9 mouse cellular contexts compared by ENCODE assay signal in genomic region chr7:80209669-80210068, GRCm38 (mm10). TPM values are rescaled to one million over a fixed set of nuclear protein-coding genes. Genes with fewer than 3 reads are reported as not detected.
DNase-seq lines count a peak whose midpoint lies in the region; ATAC-seq and TF ChIP-seq lines count a peak whose summit lies in the region.
"Had no signal": no experiment of that assay in that cellular context is flagged by ENCODE, and none has a peak within 500 bp of the region (broad histone marks: within the 10 kb centered on the region; RNA-seq: fewer than 3 reads in every experiment).

No protein-coding gene starts in this region.

- intact Hi-C loops in heart, postnatal 10 days (cut with DNase I): loop anchor here (10.0 kb wide), 1 partner anchor 195 kb away; no protein-coding TSS in a partner anchor

- ATAC-seq in liver, embryonic 12.5 days: no peak
- ATAC-seq in erythroid progenitor cell, adult 5-6 weeks (replicated peaks; ENCODE audit: low FRiP score, poor library complexity, severe bottlenecking): no peak
- ATAC-seq: Patski had no signal

- H3K9me3 ChIP-seq in liver, embryonic 12.5 days (replicated peaks): no peaks in the 10 kb centered on the region

- H3K27me3 ChIP-seq in liver, embryonic 12.5 days (replicated peaks): no peaks in the 10 kb centered on the region
- H3K27me3 ChIP-seq in splenic B cell, adult 2 months (ENCODE audit: control insufficient read depth, insufficient read depth, low read length, poor library complexity, severe bottlenecking): no peaks in the 10 kb centered on the region
- H3K27me3 ChIP-seq: Patski had no signal

- H3K4me1 ChIP-seq in bone marrow macrophage, adult 2 months (ENCODE audit: control insufficient read depth, insufficient read depth, low read length): peaks cover 37% of the 10 kb centered on the region
- peaks cover 97% of the 10 kb centered on the region for H3K4me1 ChIP-seq in liver, embryonic 12.5 days

- H3K4me2 ChIP-seq in liver, embryonic 12.5 days: peak overlapping the region; percentile 87

- DNase-seq in heart, adult 18-20 months: peak; percentile 39 to 68
- no peak for DNase-seq in heart, postnatal 10 days
- DNase-seq in splenic B cell, adult 2 months (ENCODE audit: low read depth, low spot score): peak; percentile 94
- no peak for DNase-seq in layer of hippocampus, postnatal 36 days
- no peak for DNase-seq in adrenal gland, postnatal 10 days

- peak overlapping the region; percentile 6 for H3K4me3 ChIP-seq in bone marrow macrophage, adult 2 months (ENCODE audit: insufficient read depth, low read length)
- H3K4me3 ChIP-seq in liver, embryonic 12.5 days: peak overlapping the region; percentile 42

- peaks cover 39% of the 10 kb centered on the region for H3K36me3 ChIP-seq in liver, embryonic 12.5 days
- H3K36me3 ChIP-seq in splenic B cell, adult 2 months (ENCODE audit: control insufficient read depth, insufficient read depth, low read length, poor library complexity, severe bottlenecking): peaks cover 5% of the 10 kb centered on the region

- 18% methylated on average over 6 of the region's 6 CpGs for WGBS in liver, embryonic 12.5 days (ENCODE audit: insufficient replicate concordance)

- peak overlapping the region; percentile 63 for H3K27ac ChIP-seq in bone marrow macrophage, adult 2 months (ENCODE audit: insufficient read depth, low read depth, low read length)
- H3K27ac ChIP-seq in liver, embryonic 12.5 days: peak overlapping the region; percentile 100

- no peak for TF ChIP-seq CTCF in bone marrow macrophage, adult 2 months (IDR thresholded peaks at IDR 0.05; ENCODE audit: low read depth, low read length)

- TF ChIP-seq POLR2A in bone marrow macrophage, adult 2 months (IDR thresholded peaks at IDR 0.05; ENCODE audit: borderline replicate concordance, low read depth, low read length): no peak

- H3K9ac ChIP-seq in liver, embryonic 12.5 days: peak overlapping the region; percentile 75

RNA-seq across cellular contexts. Expression of gene Cib1, which starts 22.9 kb away (rescaled TPM):
- 10 to 100 TPM; 15.2 to 18.6 TPM for total RNA-seq in heart, adult 18-20 months (2021)
- 10 to 100 TPM; 27.8 to 28.1 TPM for total RNA-seq in heart, postnatal 10 days (2021)
- polyA plus RNA-seq in bone marrow macrophage, adult 2 months (2012; ENCODE audit: insufficient read depth, insufficient read length, missing spikeins): 69.3 and 76.2 TPM in 2 replicates
- polyA plus RNA-seq in liver, embryonic 12.5 days (2016; fragmentation: Nextera tagmentation; extraction: Ambion mirVana): 97.5 and 99.2 TPM in 2 replicates
- 10 to 100 TPM; 21.0 to 25.4 TPM for total RNA-seq in layer of hippocampus, postnatal 36 days (2021)
- total RNA-seq in erythroid progenitor cell, adult 5-6 weeks (2015; ENCODE audit: low replicate concordance): 69.2 and 73.8 TPM in 2 replicates
- total RNA-seq in erythroid progenitor cell, adult 5-6 weeks (2017; ENCODE audit: low replicate concordance): 70.2 and 70.4 TPM in 2 replicates
- 10 to 100 TPM; 50.6 to 54.9 TPM for total RNA-seq in adrenal gland, postnatal 10 days (2021)

RNA-seq across cellular contexts. Expression of gene Gdpgp1, which starts 23.0 kb away (rescaled TPM):
- 1 to 10 TPM; 1.2 to 1.6 TPM for total RNA-seq in heart, adult 18-20 months (2021)
- 1 to 10 TPM; 2.2 to 2.4 TPM for total RNA-seq in heart, postnatal 10 days (2021)
- 3.1 and 3.5 TPM in 2 replicates for polyA plus RNA-seq in bone marrow macrophage, adult 2 months (2012; ENCODE audit: insufficient read depth, insufficient read length, missing spikeins)
- 3.9 and 4.4 TPM in 2 replicates for polyA plus RNA-seq in liver, embryonic 12.5 days (2016; fragmentation: Nextera tagmentation; extraction: Ambion mirVana)
- 1 to 10 TPM; 6.9 to 7.3 TPM for total RNA-seq in layer of hippocampus, postnatal 36 days (2021)
- 1.3 and 5.4 TPM in 2 replicates for total RNA-seq in erythroid progenitor cell, adult 5-6 weeks (2015; ENCODE audit: low replicate concordance)
- total RNA-seq in erythroid progenitor cell, adult 5-6 weeks (2017; ENCODE audit: low replicate concordance): 0.08 and 0.64 TPM in 2 replicates
- 1 to 10 TPM; 3.0 to 3.9 TPM for total RNA-seq in adrenal gland, postnatal 10 days (2021)

RNA-seq across cellular contexts. Expression of gene Sema4b, which starts 23.0 kb away (rescaled TPM):
- 10 to 100 TPM; 10.6 to 12.6 TPM for total RNA-seq in heart, adult 18-20 months (2021)
- total RNA-seq in heart, postnatal 10 days (2021): 10 to 100 TPM; 14.7 to 16.6 TPM
- 11.1 and 13.5 TPM in 2 replicates for polyA plus RNA-seq in bone marrow macrophage, adult 2 months (2012; ENCODE audit: insufficient read depth, insufficient read length, missing spikeins)
- polyA plus RNA-seq in liver, embryonic 12.5 days (2016; fragmentation: Nextera tagmentation; extraction: Ambion mirVana): 16.9 and 17.9 TPM in 2 replicates
- total RNA-seq in layer of hippocampus, postnatal 36 days (2021): 10 to 100 TPM; 21.6 to 24.1 TPM
- 106 and 122 TPM in 2 replicates for total RNA-seq in erythroid progenitor cell, adult 5-6 weeks (2015; ENCODE audit: low replicate concordance)
- 105 and 126 TPM in 2 replicates for total RNA-seq in erythroid progenitor cell, adult 5-6 weeks (2017; ENCODE audit: low replicate concordance)
- total RNA-seq in adrenal gland, postnatal 10 days (2021): 10 to 100 TPM; 39.0 to 44.3 TPM

RNA-seq across cellular contexts. Expression of gene Ttll13, which starts 36.5 kb away (rescaled TPM):
- under 1 TPM; 0.12 to 0.36 TPM for total RNA-seq in heart, adult 18-20 months (2021)
- under 1 TPM; 0.45 to 0.74 TPM for total RNA-seq in heart, postnatal 10 days (2021)
- polyA plus RNA-seq in bone marrow macrophage, adult 2 months (2012; ENCODE audit: insufficient read depth, insufficient read length, missing spikeins): not detected in 2 replicates
- 0.61 and 1.0 TPM in 2 replicates for polyA plus RNA-seq in liver, embryonic 12.5 days (2016; fragmentation: Nextera tagmentation; extraction: Ambion mirVana)
- total RNA-seq in layer of hippocampus, postnatal 36 days (2021): 1 to 10 TPM; 1.7 to 2.9 TPM
- 2.9 TPM in 1 of 2 replicates, not detected in the other for total RNA-seq in erythroid progenitor cell, adult 5-6 weeks (2015; ENCODE audit: low replicate concordance)
- total RNA-seq in erythroid progenitor cell, adult 5-6 weeks (2017; ENCODE audit: low replicate concordance): not detected in 2 replicates
- 1 to 10 TPM; 1.1 to 1.8 TPM for total RNA-seq in adrenal gland, postnatal 10 days (2021)

RNA-seq across cellular contexts. Expression of gene Ngrn, which starts 51.3 kb away (rescaled TPM):
- 10 to 100 TPM; 26.1 to 30.2 TPM for total RNA-seq in heart, adult 18-20 months (2021)
- 10 to 100 TPM; 24.0 to 27.5 TPM for total RNA-seq in heart, postnatal 10 days (2021)
- 23.2 and 24.0 TPM in 2 replicates for polyA plus RNA-seq in bone marrow macrophage, adult 2 months (2012; ENCODE audit: insufficient read depth, insufficient read length, missing spikeins)
- 42.0 and 45.6 TPM in 2 replicates for polyA plus RNA-seq in liver, embryonic 12.5 days (2016; fragmentation: Nextera tagmentation; extraction: Ambion mirVana)
- total RNA-seq in layer of hippocampus, postnatal 36 days (2021): 10 to 100 TPM; 41.4 to 44.5 TPM
- 28.8 and 31.9 TPM in 2 replicates for total RNA-seq in erythroid progenitor cell, adult 5-6 weeks (2015; ENCODE audit: low replicate concordance)
- 10.1 and 18.8 TPM in 2 replicates for total RNA-seq in erythroid progenitor cell, adult 5-6 weeks (2017; ENCODE audit: low replicate concordance)
- 10 to 100 TPM; 38.7 to 47.4 TPM for total RNA-seq in adrenal gland, postnatal 10 days (2021)

Comparison
In these comparisons a context has a peak if more than half of its experiments do, and no peak if none do; other contexts are left out.
1. DNase-seq: peak in heart, adult 18-20 months (2 of 2) and splenic B cell, adult 2 months (single experiment); none in heart, postnatal 10 days (0 of 2), layer of hippocampus, postnatal 36 days (0 of 2) and adrenal gland, postnatal 10 days (single experiment).